Mouse (Mus musculus) cerebellum, postnatal 25 days (tissue): ENCODE measurements around the gene Rilp.

Experiments
- DNase-seq, 2 experiments: peaks; one replicate each; pipeline ENCODE4 v3.0.0; 2021; ENCODE audit warnings: mixed read lengths in 2 of 2

Rilp gene

DNA sequence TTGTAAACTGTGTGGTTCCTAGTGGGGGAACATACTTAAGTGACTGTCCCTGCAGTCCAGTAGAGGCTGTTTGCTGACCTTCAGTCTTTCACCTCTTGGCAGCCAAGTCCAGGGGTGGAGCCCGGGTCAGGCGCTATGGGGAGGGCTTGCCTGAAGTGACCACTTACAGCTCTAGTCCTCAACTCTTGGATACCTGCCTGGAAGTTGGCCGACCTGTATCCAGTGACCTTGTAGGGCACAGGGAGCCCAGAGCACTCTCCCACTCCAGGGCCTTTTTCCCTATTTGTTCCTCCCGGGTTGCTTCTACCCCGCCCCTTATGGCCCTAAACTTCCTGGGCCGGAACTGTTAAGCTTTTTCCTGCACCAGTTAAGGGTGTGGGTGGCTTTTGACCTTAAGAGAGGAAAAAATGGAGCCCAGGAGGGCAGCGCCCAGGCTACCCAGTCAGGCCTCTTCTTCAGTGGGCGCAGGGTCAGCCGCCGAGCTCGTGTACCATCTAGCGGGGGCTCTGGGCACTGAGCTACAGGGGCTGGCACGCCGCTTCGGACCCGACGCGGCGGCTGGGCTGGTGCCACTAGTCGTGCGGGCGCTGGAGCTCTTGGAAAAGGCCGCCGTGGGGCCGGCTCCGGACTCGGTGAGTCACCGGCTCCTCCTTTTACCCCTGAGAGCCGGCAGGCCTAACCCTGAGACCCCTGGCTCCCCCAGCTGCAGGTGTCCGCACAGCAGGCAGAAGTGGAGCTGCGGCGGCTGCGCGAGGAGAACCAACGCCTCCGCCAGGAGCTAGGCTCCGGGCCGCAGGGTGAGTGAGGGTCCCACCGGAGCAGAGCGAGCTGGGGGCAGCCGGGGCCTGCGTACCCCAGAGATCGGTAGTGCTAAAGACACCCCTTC is at the start of gene Rilp:
Gene Rilp, plus strand, starts transcription at position 354 of the 886 bp plus-strand sequence.
- peak; percentile 72 to 79 for DNase-seq

DNA sequence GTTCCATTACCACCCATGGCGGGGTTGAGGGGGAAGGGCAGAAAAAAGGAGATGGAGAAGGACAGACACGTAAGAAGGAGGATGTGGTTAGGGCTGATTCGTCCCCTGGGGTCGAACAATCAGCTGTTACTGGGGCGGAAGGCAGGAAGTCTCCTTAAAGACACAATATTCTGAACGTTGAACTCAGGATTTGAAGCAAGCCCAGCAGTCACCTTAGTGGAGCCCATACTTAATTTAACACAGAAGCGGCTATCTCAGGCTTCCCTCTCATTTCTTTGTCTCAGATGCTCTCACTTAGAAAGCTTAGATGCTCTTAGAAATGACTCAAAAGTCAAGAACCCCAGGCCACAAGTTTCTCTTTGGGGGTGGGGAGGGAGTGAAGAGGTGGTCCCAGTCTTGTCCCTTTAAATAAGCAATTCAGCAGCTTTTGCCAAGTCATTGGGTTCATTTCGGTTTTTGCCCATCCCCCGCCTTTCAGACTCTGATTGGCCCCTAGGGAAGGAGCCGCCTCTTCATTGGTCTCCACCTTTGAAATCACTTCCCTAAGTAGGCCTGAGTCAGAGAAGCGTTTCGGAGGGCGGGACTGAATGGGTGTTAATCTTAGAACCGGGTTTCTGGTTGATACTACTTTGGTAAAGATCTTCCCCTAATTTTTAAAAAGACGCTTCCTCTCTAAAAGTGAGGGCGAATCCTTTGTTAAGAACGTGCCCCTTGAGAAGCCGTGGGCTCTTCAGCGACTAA is 49.6 kb upstream of the Rilp start:
- peak; percentile 87 to 92 for DNase-seq

DNA sequence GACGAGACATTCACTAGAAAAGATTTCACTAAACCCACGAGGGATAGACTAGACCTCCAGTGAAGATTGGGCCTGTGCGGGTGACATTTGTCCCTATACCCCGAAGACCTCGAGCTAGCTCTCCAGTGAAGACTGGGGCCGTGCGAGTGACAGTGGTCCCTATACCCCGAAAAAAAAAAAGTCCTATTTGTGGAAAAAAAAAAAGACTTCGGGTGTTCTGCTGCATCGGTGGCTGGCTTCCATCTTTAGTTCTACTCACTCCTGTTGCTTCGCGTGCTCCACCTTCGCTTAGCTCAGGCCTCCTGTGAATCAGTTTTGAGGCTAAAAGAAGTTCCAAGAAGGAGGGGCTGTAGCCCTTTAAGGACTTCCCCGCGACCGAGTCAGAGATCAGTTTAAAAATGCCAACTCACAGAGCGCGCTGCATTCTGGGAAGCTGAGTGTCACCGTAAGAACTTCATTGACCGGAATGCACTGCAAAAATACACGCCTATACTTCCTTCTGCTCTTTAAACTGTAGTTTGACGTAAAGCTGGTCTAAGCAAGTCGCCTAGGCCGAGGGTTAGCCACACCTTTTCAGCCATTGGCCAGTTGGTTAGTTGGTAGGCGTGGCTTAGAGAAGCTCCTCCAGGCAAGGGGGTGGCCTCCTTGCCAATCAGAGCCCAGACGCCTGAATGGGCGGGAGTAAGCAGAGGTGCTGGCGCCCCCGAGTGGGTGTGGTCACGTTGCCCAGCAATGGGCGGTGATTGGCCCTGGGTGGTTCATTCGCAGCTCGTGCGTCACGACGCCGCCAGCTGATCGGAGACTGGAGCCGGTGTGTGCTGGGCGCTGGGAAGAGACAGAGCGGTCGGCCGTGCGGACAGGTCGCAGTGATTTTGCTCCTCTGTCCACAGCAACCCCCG is 48.8 kb upstream of the Rilp start, which contains the start of gene Tlcd2:
Gene Tlcd2, plus strand, starts transcription at position 872 of the 899 bp plus-strand sequence.
- peak; percentile 98 to 99 for DNase-seq

DNA sequence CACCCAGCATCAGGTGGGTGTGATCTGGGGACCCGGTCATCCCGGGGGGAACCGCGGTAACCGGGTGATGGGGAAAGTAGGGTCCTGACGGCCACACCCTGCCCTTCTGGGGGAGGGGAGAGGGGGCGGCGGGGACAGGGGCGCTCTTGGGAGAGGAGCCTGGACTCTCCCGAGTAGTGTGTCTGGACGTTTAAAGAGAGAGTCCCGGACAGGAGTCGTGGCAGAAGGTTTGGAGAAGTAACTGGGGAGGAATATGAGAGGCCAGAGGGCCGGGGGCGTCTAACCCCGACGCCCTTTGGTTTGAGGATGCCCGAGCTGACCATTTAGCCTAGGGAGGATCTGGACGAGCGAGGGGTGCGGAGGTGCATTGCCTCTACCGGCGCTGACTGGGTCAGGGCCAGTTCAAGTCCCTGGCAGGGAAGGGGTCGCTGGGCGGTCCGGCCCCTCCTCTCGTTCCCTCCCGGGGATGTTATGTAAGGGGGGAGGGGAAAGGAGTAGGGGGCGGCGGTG is 48.1 kb upstream of the Rilp start:
- DNase-seq = no peak

DNA sequence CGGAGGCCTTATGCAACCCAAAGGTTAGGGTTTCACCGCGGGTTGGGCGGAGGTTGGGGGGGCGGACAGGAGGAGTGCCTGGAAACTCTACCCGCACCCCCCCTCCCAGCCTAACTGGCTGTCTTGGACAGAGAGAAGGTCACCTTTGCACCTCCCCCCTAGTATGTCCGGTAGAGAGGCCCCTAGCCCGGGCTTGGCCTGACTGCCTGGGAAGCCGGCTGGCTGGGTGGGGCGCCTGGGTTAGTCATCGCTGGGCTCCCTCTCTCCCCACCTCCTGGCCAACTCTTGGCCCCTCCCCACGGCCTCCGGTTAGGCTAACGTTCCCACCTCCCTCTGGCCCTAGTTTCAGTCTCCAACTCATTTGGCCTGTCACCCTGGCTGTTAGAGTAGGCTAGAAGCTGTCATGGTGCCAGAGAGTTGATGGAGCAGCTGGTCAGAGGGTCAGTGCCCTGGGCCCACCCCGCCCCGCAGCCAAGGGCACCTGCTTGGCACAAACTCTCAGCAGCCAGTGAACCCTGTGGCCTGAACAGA is 47.6 kb upstream of the Rilp start:
- peak; percentile 44 to 68 for DNase-seq

DNA sequence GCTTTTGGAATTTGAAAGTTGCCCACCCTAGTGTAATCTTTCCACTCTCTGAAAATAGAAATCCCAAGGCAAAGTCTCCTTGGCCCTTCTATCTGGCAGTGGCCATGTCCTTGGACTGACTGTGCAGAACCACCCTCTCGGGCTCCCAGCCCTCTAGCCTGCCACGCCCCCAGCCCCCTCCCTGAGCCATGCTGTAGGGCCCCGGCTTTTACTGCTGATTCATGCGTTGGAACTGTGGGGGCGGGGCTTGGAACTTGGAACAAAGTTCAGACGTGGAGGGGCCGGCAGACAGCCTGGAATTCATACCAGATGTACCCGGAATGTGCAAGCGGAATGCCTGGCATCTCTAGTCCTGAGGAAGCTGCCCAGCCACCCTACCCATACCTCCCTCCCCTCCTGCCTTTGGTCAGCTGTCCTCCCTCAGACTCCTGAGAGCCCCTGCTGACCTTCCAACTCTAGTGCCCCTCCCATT is 47.0 kb upstream of the Rilp start:
- DNase-seq = peak; percentile 25 to 71

DNA sequence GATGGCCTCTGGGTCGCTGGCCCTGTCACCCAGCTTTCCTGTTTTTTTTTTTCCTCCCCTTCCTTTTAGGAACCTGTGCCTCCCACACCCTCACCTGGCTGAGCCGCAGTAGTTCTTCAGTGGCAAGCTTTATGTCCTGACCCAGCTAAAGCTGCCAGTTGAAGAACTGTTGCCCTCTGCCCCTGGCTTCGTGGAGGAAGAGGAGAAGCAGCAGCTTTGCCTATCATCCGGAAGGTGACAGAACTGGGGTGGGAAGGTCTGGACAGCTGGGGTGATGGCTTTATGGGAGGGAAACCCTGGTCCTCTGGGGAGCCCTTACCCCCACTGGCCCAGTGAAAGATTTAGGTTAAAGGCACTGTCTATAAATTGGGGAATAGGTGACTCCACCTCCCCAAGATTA is 46.3 kb upstream of the Rilp start:
- DNase-seq = no peak

DNA sequence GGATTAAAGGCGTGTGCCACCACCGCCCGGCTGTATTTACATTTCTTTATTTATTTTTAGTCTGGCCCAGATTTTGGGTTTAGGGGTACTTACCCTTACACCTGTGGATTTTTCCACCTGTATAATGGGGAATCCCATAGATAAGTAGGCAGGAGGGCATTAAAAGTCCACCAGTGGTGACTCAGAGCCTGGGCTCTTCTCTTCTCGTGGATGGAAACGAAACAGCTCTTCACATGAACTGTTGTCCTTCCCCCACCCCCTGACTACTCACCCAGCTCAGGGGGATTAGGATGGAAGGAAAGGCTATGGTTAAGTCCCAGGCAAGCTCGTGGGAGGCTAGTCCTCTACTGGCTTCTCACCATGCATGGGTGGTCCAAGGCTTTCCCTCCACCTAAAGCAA is 45.5 kb upstream of the Rilp start:
- DNase-seq = no peak

DNA sequence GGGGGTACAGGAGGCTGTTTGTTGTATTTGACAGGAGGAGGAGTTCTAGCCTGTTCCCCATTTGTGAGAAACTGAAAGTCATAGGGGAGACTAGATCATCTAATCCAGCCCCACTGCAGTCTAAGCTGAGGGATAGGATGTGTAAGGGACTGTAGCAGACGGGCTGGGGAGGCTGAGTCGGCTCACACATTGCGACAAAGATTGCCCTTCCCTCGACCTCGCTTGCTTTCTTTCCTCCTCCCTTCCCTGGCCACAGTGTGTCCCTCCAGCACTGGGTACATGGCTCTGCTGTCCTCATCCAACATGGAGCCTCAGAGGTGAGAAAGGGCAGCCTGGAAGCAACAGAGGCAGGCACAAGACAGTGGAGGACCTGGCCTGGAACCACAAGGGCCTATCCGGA is 44.8 kb upstream of the Rilp start:
- no peak for DNase-seq

DNA sequence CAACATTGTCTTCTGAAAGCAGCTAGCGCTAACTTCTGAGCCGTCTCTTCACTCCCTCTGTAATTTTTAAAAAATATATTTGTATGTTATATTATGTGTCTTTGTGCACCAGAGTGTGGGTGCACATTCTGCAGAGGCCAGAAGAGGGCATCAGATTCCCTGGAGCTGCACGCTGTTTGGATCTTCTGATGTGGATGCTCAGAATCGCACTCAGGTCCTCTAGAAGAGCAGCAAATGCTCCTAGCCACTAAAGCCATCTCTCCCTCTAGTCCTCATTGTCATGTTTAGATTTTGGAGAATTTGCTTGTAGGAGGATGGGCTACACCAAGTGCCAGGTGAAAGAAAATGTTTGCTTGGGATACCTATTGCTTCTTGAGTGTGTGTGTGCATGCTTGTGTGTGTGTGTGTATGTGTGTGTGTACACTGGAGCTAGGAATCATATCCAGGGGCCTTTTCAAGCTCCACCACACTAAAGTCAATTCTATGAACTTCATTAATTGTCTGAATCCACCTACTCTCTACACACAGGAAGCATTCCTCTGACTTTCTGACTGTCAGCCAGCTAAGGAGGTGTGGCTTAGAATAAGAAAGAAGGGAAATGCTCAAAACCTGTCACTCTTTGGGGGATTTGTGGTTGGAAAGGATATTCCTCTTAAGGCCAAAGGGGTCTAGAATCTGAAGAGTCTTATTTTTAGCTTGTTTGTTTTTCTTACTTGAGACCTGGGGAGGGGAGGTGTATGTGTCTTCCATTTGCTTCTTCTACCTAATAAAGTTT is 43.0 kb upstream of the Rilp start:
- DNase-seq = no peak

DNA sequence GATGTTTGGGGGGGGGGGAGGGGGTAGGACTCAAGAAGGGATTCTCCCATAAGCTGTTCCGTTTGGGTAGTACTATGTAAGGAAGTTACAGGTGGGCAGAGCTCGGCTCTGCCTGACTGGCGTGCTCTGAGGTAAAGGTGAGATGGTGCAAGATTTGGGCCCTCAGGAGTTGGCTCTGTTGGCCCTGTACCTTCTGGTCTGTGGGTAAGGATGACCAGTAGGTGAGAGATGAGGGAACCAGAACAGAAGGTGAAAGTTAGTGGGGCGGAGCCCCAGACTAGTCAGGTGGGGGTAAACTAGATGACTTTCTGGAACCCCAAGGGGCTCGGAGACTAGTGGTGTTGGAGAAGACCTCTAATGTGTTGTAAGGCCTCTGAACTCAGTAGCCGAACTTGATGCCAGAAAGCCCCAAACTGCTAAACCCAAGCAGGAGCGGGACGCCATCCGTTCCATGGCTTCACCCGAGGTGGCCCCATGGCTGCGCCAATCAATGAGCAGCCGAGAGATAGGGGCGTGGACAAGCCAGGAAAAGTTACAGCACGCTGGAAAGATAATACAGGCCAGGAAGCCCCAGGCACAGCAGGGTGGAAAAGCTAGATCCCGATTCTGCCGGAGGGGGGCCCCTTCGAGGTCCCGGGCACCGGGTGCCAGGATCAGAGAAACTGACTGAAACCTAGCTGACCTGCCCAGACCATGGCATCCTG is 42.2 kb upstream of the Rilp start:
- peak in 1 of 2 experiments; percentile 21 for DNase-seq

DNA sequence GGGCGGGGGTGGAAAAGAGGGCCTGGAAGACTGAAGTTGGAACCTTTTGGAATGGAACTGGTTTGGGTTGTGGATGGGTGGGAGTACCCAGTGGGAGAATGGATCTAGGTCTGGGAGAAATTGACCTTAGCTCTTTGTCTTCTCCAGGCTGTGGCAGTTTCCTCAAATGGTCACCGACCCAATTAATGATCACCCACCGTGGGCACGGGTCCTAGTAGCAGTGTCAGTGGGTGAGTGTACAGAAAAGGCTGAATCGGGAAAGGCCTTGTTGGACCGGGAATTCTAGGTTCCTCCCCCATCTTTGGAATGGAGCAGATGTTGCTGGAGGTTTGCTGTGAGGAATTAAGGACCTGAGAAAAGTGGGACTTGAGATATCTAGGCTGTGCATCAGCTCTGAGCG is 41.5 kb upstream of the Rilp start:
- no peak for DNase-seq

DNA sequence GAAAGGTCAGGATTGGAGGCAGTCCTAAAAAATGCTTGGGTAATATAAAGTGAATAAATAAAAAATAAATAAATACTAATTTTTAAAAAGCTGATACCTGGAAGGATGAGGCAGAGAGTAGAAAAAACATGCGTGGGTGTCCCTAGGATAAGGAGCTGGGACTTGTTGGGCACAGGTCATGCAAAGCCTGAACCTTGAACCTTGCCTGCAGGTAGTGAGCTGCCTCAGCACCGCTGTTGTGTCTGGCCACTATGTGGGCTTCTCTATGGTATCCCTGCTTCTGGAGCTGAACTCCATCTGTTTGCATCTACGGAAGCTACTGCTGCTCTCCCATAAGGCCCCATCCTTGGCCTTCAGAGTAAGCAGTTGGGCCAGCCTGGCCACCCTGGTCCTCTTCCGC is 40.6 kb upstream of the Rilp start:
- no peak for DNase-seq

DNA sequence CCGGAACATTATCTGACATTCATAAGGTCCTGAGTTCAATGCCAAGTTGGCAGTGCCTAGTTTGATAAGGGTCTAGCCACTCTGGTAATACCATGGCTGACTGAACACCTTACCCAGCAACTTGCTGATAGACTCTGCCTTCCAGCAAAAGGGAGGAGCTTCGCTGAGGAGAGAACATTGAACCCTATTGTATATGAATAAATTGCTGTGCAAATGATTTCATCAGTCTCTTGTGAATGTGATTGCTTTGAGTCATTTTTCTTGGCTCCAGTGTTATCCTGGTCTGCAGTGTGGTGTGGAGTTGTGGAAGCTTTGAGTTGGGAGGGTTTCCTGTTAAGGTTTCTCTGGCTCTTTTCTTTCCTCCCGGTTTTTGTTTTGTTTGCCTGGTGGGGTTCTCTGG is 39.2 kb upstream of the Rilp start:
- no peak for DNase-seq

DNA sequence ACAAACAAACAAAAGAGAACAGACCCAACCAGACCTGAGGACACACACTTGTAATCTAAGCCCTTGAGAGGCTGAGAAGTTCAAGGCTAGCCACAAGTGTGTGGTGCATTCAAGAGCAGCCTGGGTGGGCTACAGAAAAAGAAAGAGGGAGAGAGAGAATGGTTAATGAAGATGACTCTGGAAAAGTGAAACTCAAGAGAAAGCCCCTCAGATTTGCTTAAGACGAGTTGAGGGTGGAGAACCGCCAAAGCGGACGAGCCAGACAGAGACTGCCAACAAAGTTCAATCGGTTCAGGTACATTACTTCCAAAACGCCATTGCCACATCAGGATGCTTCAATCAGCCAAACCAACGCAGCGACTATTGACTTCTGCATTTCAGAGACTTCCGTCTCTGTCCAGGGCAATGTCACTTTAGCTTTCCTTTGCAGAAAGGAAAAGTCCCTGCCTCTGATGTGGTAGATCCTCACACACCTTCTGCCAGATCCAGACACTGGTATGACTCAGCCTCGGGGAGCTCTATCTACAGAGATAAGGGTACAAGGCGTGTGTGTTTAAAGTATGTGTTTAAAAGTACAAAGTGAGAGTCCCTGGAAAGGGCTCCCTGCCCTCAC is 37.3 kb upstream of the Rilp start:
- no peak for DNase-seq

DNA sequence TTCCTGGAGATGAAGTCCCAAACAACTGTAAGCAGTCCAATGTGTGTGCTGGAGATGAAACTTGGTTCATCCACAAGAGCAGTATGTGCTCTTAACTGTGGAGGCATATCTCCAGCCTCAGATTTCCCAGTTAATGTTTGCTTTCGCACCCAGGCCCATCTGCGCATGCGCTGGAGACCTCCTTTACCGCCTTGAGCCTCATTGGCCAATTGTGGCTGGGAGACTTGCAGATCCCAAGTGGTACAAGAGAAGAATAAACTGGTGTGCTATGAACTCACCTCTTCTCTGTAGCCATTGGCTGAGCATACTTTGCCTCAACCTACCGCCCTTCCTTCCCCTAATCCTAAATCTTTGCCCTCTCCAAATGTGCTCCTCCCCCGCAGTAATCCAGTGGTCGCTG is 36.5 kb upstream of the Rilp start:
- DNase-seq = no peak

DNA sequence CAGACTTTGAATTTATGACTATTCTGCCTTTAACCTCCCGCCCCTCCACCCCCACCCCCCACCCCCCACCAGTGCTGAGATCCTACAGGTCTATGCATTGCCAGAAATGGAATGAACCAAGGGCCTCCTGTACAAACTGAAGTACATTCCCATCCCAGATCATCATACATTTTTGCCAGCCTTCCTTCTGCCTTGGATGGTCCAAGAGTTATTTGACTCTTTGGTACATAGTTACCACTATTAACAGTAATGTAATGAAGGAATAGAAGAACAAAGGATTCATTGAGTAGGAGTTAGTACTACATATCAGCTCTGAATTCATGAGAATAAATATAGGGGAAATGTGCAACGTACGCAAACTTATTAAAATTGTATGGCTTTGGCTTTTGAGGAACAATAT is 23.7 kb upstream of the Rilp start:
- no peak for DNase-seq

DNA sequence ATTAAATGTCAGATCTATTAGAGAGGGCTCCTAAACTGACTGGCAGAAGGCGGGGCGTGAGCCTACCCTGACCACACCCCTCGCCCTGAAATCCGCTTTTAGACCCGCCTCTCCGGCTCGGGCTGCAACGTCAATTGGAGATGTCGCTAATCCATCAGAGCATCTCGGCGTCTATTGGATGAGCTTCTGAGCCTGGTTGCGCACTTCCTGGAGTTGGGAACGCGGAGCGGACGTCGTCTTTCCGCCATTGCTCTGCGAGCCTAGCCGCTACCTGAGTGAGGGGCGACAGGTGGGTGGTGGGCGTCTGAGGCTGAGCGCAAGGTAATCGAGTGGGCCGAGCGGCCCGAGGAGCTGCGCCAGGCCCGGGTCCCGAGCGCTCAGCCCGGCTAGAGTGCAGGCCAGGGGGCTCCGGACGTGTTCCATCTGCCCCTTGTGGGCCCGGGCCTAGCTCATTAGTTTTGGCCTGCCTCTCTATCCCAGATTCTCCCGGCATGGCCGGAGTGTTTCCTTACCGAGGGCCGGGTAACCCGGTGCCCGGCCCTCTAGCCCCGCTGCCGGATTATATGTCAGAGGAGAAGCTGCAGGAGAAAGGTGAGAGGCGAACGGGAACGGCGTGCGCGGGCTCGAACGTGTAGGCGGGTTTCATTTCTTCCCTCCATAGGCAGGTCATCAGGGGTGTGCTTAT is 23.2 kb upstream of the Rilp start, which contains the start of gene Prpf8:
Gene Prpf8, plus strand, starts transcription at position 216 of the 685 bp plus-strand sequence.
- peak; percentile 97 to 99 for DNase-seq

DNA sequence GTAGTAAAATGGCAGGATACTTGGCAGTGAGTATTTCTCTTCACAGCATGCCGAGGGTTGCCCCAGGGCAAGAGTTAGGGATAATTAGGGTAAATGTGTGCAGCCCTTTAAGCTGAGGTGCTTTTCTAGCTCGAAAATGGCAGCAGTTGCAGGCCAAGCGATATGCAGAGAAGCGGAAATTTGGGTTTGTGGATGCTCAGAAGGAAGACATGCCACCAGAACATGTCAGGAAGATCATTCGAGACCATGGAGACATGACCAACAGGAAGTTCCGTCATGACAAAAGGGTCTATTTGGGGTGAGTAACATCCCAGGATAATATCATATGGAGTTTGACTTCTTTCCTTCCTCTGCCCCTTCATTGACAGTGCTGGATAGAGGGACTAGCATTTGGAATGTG is 22.4 kb upstream of the Rilp start:
- DNase-seq = no peak
